Mouse (Mus musculus): ENCODE results near the gene Slc12a3. TPM values are rescaled to one million over a fixed set of nuclear protein-coding genes. Genes with fewer than 3 reads are reported as not detected.

The Slc12a3 gene
- total and polyA plus RNA-seq, 3 experiments = not detected

DNA sequence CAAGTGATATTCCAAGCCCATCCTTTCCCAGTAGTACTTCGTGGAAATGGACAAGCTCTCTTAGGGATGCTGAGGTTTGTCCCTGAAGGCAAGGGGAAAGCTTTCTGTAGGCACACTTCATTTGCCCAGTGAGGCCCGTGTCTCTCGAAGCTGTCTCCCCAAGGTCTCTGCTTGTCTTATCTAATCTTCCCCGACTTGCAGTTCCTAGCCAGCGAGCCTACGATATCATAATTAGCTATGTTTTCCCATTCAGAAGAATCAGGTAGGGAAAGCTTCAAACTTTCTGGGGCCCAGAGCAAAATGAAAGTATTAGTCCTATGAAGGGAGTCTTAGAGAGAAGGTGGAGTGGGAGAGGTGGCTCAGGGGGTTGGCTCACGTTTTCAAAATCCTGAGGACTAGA lies 55.2 kb downstream of the Slc12a3 start (continued):
- no peak for TF ChIP-seq UBTF (IDR thresholded peaks at IDR 0.05; ENCODE audit: borderline replicate concordance, insufficient read depth, low read depth, low read length)
- peak; percentile 53 to 60 for TF ChIP-seq EP300 (IDR thresholded peaks at IDR 0.05; ENCODE audit: low read depth in 1 of 2, low read length in 2 of 2)
- no peak for TF ChIP-seq ZC3H11A (IDR thresholded peaks at IDR 0.05; ENCODE audit: low read depth, low read length)
- TF ChIP-seq CTCF (IDR thresholded peaks at IDR 0.05 in 2 of 3, conservative IDR thresholded peaks at IDR 0.05 in 1 of 3; ENCODE audit: control insufficient read depth in 1 of 3, insufficient read depth in 1 of 3, low read depth in 2 of 3, low read length in 3 of 3, poor library complexity in 1 of 3, severe bottlenecking in 1 of 3) = no peak

- peaks cover 13 to 25% of the 10 kb centered on the region in 2 experiments for H3K4me1 ChIP-seq (ENCODE audit: control insufficient read depth in 1 of 2, insufficient read depth in 2 of 2, low read length in 2 of 2)
- H3K9ac ChIP-seq (ENCODE audit: control insufficient read depth, low read depth, low read length, poor library complexity, severe bottlenecking) = peak overlapping the region; percentile 96
- H3K27me3 ChIP-seq (ENCODE audit: control insufficient read depth in 1 of 2, insufficient read depth in 2 of 2, low read length in 2 of 2) = no peaks in the 10 kb centered on the region
- peaks cover 22 to 38% of the 10 kb centered on the region in 2 experiments for H3K36me3 ChIP-seq (ENCODE audit: control insufficient read depth in 1 of 2, insufficient read depth in 2 of 2, low read length in 2 of 2)
- peak overlapping the region; percentile 74 for H3K27ac ChIP-seq (ENCODE audit: control insufficient read depth, low read depth, low read length)
- H3K79me2 ChIP-seq (ENCODE audit: control insufficient read depth, insufficient read depth, low read length, poor library complexity) = peaks cover 34% of the 10 kb centered on the region
- no peaks in the 10 kb centered on the region for H3K9me3 ChIP-seq (replicated peaks; ENCODE audit: insufficient read depth, low read length)
- H3K4me3 ChIP-seq (ENCODE audit: control insufficient read depth in 1 of 2, insufficient read depth in 1 of 2, low read depth in 2 of 2, low read length in 2 of 2) = peak overlapping the region; percentile 67 to 74
- no peak for TF ChIP-seq MAFK (IDR thresholded peaks at IDR 0.05; ENCODE audit: borderline replicate concordance, low read depth, low read length)
- no peak for TF ChIP-seq BHLHE40 (IDR thresholded peaks at IDR 0.05; ENCODE audit: borderline replicate concordance, low read depth, low read length)
- no peak for TF ChIP-seq TAL1 (IDR thresholded peaks at IDR 0.05; ENCODE audit: low read length)
- no peak for TF ChIP-seq JUND (IDR thresholded peaks at IDR 0.05; ENCODE audit: low read depth, low read length)
- no peak for TF ChIP-seq NELFE (IDR thresholded peaks at IDR 0.05; ENCODE audit: low read depth, low read length)
- no peak for TF ChIP-seq SIN3A (IDR thresholded peaks at IDR 0.05; ENCODE audit: low read length)
- TF ChIP-seq ZMIZ1 (IDR thresholded peaks at IDR 0.05; ENCODE audit: low read depth, low read length) = no peak
- no peak for TF ChIP-seq KAT2A (conservative IDR thresholded peaks at IDR 0.05; ENCODE audit: low read depth, low read length)
- TF ChIP-seq ETS1 (IDR thresholded peaks at IDR 0.05; ENCODE audit: low read depth, low read length) = no peak
- DNase-seq (ENCODE audit: low read depth, low spot score) = no peak
Observed at GRCm38 (mm10) chr8:94385506-94386213, 56.7 kb downstream of the Slc12a3 start.

- Histone ChIP-seq H3K9ac (ENCODE audit: control insufficient read depth, low read depth, low read length, poor library complexity, severe bottlenecking) (peak within 1 kb of the TSS; percentile 96), H3K27me3 (ENCODE audit: control insufficient read depth in 1 of 2, insufficient read depth in 2 of 2, low read length in 2 of 2) (no peaks in the 10 kb centered on the region), H3K9me3 (replicated peaks; ENCODE audit: insufficient read depth, low read length) (no peaks in the 10 kb centered on the region), H3K27ac (ENCODE audit: control insufficient read depth, low read depth, low read length) (peak within 1 kb of the TSS; percentile 74), H3K4me3 (ENCODE audit: control insufficient read depth in 1 of 2, insufficient read depth in 1 of 2, low read depth in 2 of 2, low read length in 2 of 2) (peak within 1 kb of the TSS; percentile 93 to 94), H3K79me2 (ENCODE audit: control insufficient read depth, insufficient read depth, low read length, poor library complexity) (peaks cover 34% of the 10 kb centered on the region), H3K36me3 (ENCODE audit: control insufficient read depth in 1 of 2, insufficient read depth in 2 of 2, low read length in 2 of 2) (peaks cover 27 to 37% of the 10 kb centered on the region in 2 experiments), H3K4me1 (ENCODE audit: control insufficient read depth in 1 of 2, insufficient read depth in 2 of 2, low read length in 2 of 2) (peaks cover 13 to 25% of the 10 kb centered on the region in 2 experiments)
- DNase-seq (ENCODE audit: low read depth, low spot score) = peak; percentile 97
- TF ChIP-seq ETS1 (IDR thresholded peaks at IDR 0.05; ENCODE audit: low read depth, low read length) = peak; percentile 64; the same call in 1 of the 2 replicates
- peak; percentile 98 to 99 for TF ChIP-seq POLR2A (IDR thresholded peaks at IDR 0.05; ENCODE audit: control insufficient read depth in 1 of 2, insufficient read depth in 1 of 2, low read depth in 1 of 2, low read length in 2 of 2, poor library complexity in 1 of 2)
- no peak for TF ChIP-seq ZC3H11A (IDR thresholded peaks at IDR 0.05; ENCODE audit: low read depth, low read length)
- TF ChIP-seq EP300 (IDR thresholded peaks at IDR 0.05; ENCODE audit: low read depth in 1 of 2, low read length in 2 of 2) = peak in 1 of 2 experiments; percentile 57; a peak in 1 of 4 replicates
- peak; percentile 67 for TF ChIP-seq MYC (IDR thresholded peaks at IDR 0.05; ENCODE audit: low read depth, low read length)
- peak; percentile 98 for TF ChIP-seq NELFE (IDR thresholded peaks at IDR 0.05; ENCODE audit: low read depth, low read length)
- peak; percentile 76 for TF ChIP-seq HCFC1 (IDR thresholded peaks at IDR 0.05; ENCODE audit: low read depth, low read length)
- peak; percentile 46; the same call in 1 of the 2 replicates for TF ChIP-seq MXI1 (IDR thresholded peaks at IDR 0.05; ENCODE audit: low read depth, low read length)
- peak; percentile 61; the same call in 1 of the 2 replicates for TF ChIP-seq KAT2A (conservative IDR thresholded peaks at IDR 0.05; ENCODE audit: low read depth, low read length)
- TF ChIP-seq TAL1 (IDR thresholded peaks at IDR 0.05; ENCODE audit: low read length) = no peak
- TF ChIP-seq BHLHE40 (IDR thresholded peaks at IDR 0.05; ENCODE audit: borderline replicate concordance, low read depth, low read length) = no peak
- 0 out of 2 replicates have a peak, but pooled peaks have one; percentile 19 for TF ChIP-seq NRF1 (IDR thresholded peaks at IDR 0.05; ENCODE audit: insufficient read depth, low read depth, low read length, poor library complexity, severe bottlenecking)
- TF ChIP-seq USF1 (IDR thresholded peaks at IDR 0.05; ENCODE audit: low read depth, low read length) = peak; percentile 69
- TF ChIP-seq POLR2AphosphoS5 (IDR thresholded peaks at IDR 0.05; ENCODE audit: borderline replicate concordance, low read depth, low read length) = peak; percentile 42; the same call in 1 of the 2 replicates
- peak; percentile 96 for TF ChIP-seq POLR2AphosphoS2 (IDR thresholded peaks at IDR 0.05; ENCODE audit: low read length)
- peak; percentile 53; the same call in 1 of the 2 replicates for TF ChIP-seq CHD2 (IDR thresholded peaks at IDR 0.05; ENCODE audit: low read length)
- no peak for TF ChIP-seq ELF1 (IDR thresholded peaks at IDR 0.05; ENCODE audit: low read depth, low read length)
- TF ChIP-seq ZNF384 (IDR thresholded peaks at IDR 0.05; ENCODE audit: low read depth, low read length) = no peak
Observed at GRCm38 (mm10) chr8:94386214-94387026, 57.4 kb downstream of the Slc12a3 start, which contains the start of gene Herpud1. Gene Herpud1 (plus strand): TSS chr8:94386438.
